Mouse (Mus musculus) testis, adult 2 months (tissue): ENCODE data around the gene Ctu1. TPM values are rescaled to one million over a fixed set of nuclear protein-coding genes. Genes with fewer than 3 reads are reported as not detected.
A peak's percentile ranks its signal among the peaks of the same experiment; 100 is the strongest.

Experiments
- H3K27ac ChIP-seq: fragments of 200-500 bp; 2 replicates; pipeline ENCODE4 v1.5.1; 2012; ENCODE audit warnings: low read depth, low read length; ENCODE audit not compliant: control insufficient read depth, insufficient read depth
- H3K27me3 ChIP-seq: fragments of 200-500 bp; 2 replicates; pipeline ENCODE4 v1.6.1; 2012; ENCODE audit warnings: mild to moderate bottlenecking, low read length, moderate library complexity; ENCODE audit not compliant: control insufficient read depth, insufficient read depth
- H3K36me3 ChIP-seq: fragments of 200-500 bp; 2 replicates; pipeline ENCODE4 v1.6.1; 2012; ENCODE audit warnings: mild to moderate bottlenecking, low read length; ENCODE audit not compliant: control insufficient read depth, insufficient read depth
- H3K4me1 ChIP-seq: fragments of 200-500 bp; 2 replicates; pipeline ENCODE4 v1.6.1; 2012; ENCODE audit warnings: low read length; ENCODE audit not compliant: control insufficient read depth, insufficient read depth
- H3K4me3 ChIP-seq: fragments of 200-500 bp; 2 replicates; pipeline ENCODE4 v1.5.1; 2012; ENCODE audit warnings: low read depth, mild to moderate bottlenecking, low read length, moderate library complexity, mixed read lengths; ENCODE audit not compliant: control insufficient read depth
- CTCF ChIP-seq: fragments of 200-500 bp; IDR thresholded peaks from 2 replicates; pipeline ENCODE4 v1.5.1; 2012; ENCODE audit warnings: low read depth, mild to moderate bottlenecking, inconsistent platforms, low read length, moderate library complexity; ENCODE audit not compliant: control insufficient read depth, insufficient read depth, insufficient replicate concordance
- POLR2A ChIP-seq: fragments of 200-500 bp; IDR thresholded peaks from 2 replicates; pipeline ENCODE4 v1.6.1; 2012; ENCODE audit warnings: low read depth, mild to moderate bottlenecking, inconsistent platforms, low read length, moderate library complexity; ENCODE audit not compliant: control insufficient read depth
- polyA plus RNA-seq: library from polyadenylated mRNA; depleted of rRNA; stranded (reverse); fragments of >200 nt; gene quantifications from 2 replicates; pipeline ENCODE4 v1.2.3, GENCODE M21; 2012; rRNA removed

Gene Ctu1
- polyA plus RNA-seq = 0.74 and 1.2 TPM in 2 replicates

DNA sequence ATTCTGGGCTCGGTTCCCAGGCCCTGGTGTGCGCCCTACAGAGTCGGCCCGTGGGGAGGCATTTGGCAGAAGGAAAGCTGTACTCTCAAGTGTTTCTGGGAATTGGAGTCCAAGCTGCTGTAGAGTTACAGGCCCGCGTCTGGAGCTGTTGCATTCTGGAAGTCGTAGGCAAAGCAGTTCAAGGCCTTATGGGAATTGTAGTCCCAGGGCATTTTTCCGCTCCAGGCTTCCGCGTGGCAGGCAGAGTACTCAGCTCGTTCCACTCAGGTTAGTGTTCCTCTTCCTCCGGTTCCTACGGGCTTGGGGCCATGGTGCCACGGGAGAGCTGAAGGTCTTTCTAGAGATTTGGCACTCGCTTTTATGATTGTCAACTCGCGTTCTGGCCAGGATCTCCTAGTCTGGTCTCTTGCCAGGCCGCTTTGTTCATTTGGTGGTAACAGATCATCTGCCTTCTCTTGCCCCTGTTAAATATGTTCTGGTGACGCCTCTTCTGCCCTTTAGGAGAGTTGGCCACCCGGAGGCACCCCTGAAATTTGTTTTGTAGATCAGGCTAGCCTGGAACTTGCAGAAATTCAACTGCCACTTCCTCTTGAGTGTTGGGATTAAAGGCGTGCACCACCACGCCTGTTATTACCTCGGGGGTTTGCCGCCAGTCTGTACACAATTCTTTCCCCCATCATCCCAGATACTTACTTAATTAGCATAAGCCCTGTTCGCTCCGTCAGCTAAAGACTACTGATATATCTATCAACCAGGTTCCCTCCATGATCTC is at the start of gene Ctu1:
Gene Ctu1 (plus strand): TSS at position 208 of the 772 bp plus-strand sequence.
- Histone ChIP-seq H3K36me3 (no peaks in the 10 kb centered on the region), H3K4me1 (peaks cover 17% of the 10 kb centered on the region), H3K27me3 (no peaks in the 10 kb centered on the region), H3K4me3 (peak within 1 kb of the TSS; percentile 90), H3K27ac (peak within 1 kb of the TSS; percentile 30)
- TF ChIP-seq CTCF = no peak
- TF ChIP-seq POLR2A = 0 out of 2 replicates have a peak, but pooled peaks have one; percentile 22

DNA sequence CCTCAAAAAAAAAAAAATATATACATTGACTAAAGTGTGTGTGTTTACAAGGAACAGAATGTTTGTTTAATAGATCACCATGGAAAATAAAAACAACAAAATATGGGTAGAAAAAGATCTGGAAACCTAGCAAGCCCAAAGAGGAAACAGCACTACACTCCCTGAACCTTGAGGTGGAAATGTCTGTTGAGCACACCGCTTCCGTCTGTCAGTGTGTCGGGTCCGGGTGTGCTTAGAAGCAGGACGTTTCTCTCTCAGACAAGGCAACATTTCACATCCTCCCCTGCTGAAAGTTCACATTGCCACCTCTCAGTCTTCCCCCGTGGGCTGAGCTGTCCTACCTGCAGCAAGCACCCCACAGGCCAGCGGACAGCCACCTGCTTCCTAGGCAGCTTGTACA is 48.9 kb upstream of the Ctu1 start:
- Histone ChIP-seq H3K4me3 (no peak overlapping the region), H3K36me3 (no peaks in the 10 kb centered on the region), H3K4me1 (peaks cover 5% of the 10 kb centered on the region), H3K27me3 (no peaks in the 10 kb centered on the region), H3K27ac (no peak overlapping the region)
- TF ChIP-seq POLR2A = no peak
- no peak for TF ChIP-seq CTCF

DNA sequence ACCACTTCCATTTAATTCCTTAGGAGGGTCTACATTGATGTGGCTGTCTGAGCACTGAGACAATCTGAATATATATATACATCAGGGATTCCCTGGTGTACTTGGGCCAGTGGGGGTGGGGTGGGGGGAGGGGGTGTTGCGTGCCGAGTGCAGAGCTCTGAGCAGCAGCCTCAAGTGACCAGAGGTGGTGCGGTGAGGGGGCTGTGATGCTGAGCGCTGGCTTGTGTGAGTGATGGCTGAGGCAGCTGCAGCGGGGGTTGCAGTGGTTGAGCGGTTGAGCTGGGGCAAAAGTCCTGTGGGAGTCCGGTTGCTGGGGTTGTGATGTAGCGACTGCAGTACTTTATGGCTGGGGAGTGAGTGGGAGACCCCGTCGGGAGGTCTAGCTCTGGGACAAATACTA is 48.0 kb upstream of the Ctu1 start:
- H3K4me1 ChIP-seq = peaks cover 5% of the 10 kb centered on the region
- TF ChIP-seq CTCF = no peak
- no peak for TF ChIP-seq POLR2A
- no peaks in the 10 kb centered on the region for H3K36me3 ChIP-seq
- no peak overlapping the region for H3K27ac ChIP-seq
- no peaks in the 10 kb centered on the region for H3K27me3 ChIP-seq
- no peak overlapping the region for H3K4me3 ChIP-seq

DNA sequence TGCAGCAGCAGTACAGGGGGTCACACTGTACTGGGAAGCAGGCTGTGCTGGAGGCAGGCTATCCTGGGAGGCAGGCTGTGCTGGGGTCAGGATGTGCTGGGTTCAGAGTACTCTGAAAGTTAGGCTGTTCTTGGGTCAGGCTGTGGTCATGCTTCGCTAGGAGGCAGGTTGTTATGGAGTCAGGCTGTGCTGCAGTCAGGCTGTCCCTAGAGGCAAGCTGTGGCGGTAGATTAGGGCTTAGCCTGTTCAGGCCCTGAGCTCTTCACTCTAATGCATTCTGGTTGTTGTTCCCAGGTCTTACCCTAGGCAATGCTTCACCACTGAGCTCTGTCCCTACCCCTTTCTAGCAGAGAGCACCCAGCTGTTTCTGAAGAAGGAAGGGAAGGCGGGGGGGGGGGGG is 46.8 kb upstream of the Ctu1 start:
- TF ChIP-seq CTCF (no peak), POLR2A (no peak)
- no peaks in the 10 kb centered on the region for H3K36me3 ChIP-seq

DNA sequence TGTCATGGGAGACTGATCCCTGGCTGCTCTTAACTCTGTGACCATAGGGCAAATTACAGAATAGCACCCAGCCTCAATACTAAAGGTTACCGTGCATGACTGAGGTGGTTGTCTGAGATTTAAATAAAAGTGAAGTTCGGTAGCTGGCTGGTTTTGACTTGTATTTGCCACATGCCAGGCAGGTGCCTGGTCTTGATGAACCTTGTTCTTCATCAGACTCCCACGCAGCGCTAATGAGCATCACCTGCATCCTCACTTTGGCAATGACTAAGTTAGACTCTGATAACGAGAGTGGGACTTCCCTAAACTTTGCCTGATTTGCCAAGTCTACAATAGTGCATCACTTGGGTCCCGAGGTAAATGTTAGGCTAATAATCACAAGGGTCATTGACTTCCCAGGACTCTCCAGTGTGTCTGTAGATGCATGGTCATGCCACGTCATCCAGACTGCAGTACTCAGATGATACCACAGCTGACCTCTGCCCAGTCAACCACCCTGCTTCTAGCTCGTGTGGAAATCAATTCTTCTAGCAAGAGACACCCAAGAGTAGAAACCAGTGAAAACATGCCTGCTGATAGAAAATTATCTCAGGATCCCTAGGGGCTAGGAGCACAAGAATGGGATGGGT is 45.9 kb upstream of the Ctu1 start:
- no peaks in the 10 kb centered on the region for H3K27me3 ChIP-seq
- TF ChIP-seq CTCF = no peak
- TF ChIP-seq POLR2A = no peak
- peaks cover 5% of the 10 kb centered on the region for H3K4me1 ChIP-seq
- H3K4me3 ChIP-seq = no peak overlapping the region
- H3K36me3 ChIP-seq = no peaks in the 10 kb centered on the region
- no peak overlapping the region for H3K27ac ChIP-seq

More for the DNA sequence above, 46.8 kb upstream of the Ctu1 start:
- no peaks in the 10 kb centered on the region for H3K27me3 ChIP-seq
- peaks cover 5% of the 10 kb centered on the region for H3K4me1 ChIP-seq
- H3K4me3 ChIP-seq = no peak overlapping the region
- H3K27ac ChIP-seq = no peak overlapping the region

DNA sequence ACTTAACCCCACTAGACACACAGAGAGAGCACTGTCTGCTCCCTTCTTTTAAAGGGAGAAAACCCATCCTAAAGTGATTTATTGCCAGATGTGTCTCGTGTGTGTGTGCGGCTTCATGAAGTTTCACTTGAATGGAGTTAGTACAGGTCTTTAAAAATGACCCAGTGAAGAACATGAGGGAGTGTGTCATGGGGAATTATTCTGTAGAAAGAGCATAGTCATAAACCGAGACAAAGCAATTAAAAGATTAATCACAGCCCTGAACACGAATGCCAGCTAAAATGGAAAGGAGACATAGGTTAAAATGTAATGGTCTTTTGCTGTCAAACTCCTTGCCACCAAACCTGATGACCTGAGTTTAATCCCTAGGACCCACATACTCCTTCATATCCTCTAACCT is 37.9 kb upstream of the Ctu1 start:
- Histone ChIP-seq H3K27ac (no peak overlapping the region), H3K27me3 (no peaks in the 10 kb centered on the region), H3K36me3 (no peaks in the 10 kb centered on the region), H3K4me1 (no peaks in the 10 kb centered on the region), H3K4me3 (no peak overlapping the region)
- TF ChIP-seq CTCF (no peak), POLR2A (no peak)

DNA sequence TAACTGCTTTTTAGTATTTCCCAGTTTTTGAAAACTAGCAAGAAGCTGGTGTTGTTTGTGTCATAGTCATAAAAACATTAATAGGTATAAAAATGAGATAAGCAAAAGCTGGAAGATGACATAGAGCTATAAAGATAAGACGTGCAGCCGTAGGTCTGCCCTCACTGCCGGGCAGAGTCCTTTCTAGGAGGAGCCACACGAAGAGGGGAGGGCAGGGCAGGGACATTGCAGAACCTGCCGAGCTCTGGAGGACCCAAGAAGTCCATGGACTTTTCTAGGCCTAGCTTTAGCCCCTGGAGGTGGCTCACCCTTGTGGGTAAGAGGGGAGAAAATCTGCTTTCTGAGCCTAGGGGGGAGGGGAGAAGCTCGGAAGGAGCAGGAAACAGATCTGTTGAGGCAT is 37.3 kb upstream of the Ctu1 start, which contains the start of gene Ceacam18:
Gene Ceacam18 (plus strand): TSS at position 208 of the 400 bp plus-strand sequence.
- Histone ChIP-seq H3K27me3 (no peaks in the 10 kb centered on the region), H3K27ac (no peak within 1 kb of the TSS), H3K4me1 (no peaks in the 10 kb centered on the region), H3K4me3 (no peak within 1 kb of the TSS), H3K36me3 (no peaks in the 10 kb centered on the region)
- TF ChIP-seq POLR2A = no peak
- no peak for TF ChIP-seq CTCF
